Mouse (Mus musculus): ENCODE results near the gene Kdm6b.
"Not testable (repeated sequence)": the region's sequence is repeated elsewhere in the genome, so short reads cannot be mapped to it uniquely, and the experiment has no call there.

The Kdm6b gene

GRCm38 (mm10) chr11:69405397-69406200 lies 7.9 kb downstream of the Kdm6b start:
- DNase-seq: no peak

GRCm38 (mm10) chr11:69404595-69405396 lies 8.7 kb downstream of the Kdm6b start:
- DNase-seq: no peak

GRCm38 (mm10) chr11:69403691-69404594 lies 9.5 kb downstream of the Kdm6b start:
- DNase-seq: no peak

- DNase-seq: no peak
Measured at GRCm38 (mm10) chr11:69401987-69402386, 11.5 kb downstream of the Kdm6b start.

- peak; percentile 96 for DNase-seq
Measured at GRCm38 (mm10) chr11:69401210-69401637, 12.3 kb downstream of the Kdm6b start.

GRCm38 (mm10) chr11:69400083-69400850 lies 13.2 kb downstream of the Kdm6b start:
- no peak for DNase-seq

GRCm38 (mm10) chr11:69399201-69400082 lies 14.0 kb downstream of the Kdm6b start:
- DNase-seq: no peak

GRCm38 (mm10) chr11:69398486-69399200 lies 14.8 kb downstream of the Kdm6b start:
- no peak for DNase-seq

- DNase-seq: peak; percentile 50
Measured at GRCm38 (mm10) chr11:69398059-69398458, 15.4 kb downstream of the Kdm6b start, which contains the start of gene Tmem88. Gene Tmem88, minus strand, starts transcription at chr11:69398234.

- DNase-seq: no peak
Measured at GRCm38 (mm10) chr11:69397581-69398057, 15.9 kb downstream of the Kdm6b start.

GRCm38 (mm10) chr11:69396772-69397171 lies 16.7 kb downstream of the Kdm6b start:
- DNase-seq: peak; percentile 65

GRCm38 (mm10) chr11:69395634-69396373 lies 17.7 kb downstream of the Kdm6b start:
- peak; percentile 98 for DNase-seq

GRCm38 (mm10) chr11:69395235-69395633 lies 18.2 kb downstream of the Kdm6b start, which contains the start of the genes Naa38 and Cyb5d1:
Gene Naa38, plus strand, starts transcription at chr11:69395487.
Gene Cyb5d1, minus strand, starts transcription at chr11:69395631.
- DNase-seq: peak; percentile 96

- not testable (repeated sequence) for DNase-seq
Measured at GRCm38 (mm10) chr11:69394591-69395167, 18.8 kb downstream of the Kdm6b start.

- DNase-seq: peak; percentile 95
Measured at GRCm38 (mm10) chr11:69390400-69391034, 23.0 kb downstream of the Kdm6b start.

- peak; percentile 50 for DNase-seq
Measured at GRCm38 (mm10) chr11:69389531-69390399, 23.7 kb downstream of the Kdm6b start.

GRCm38 (mm10) chr11:69388680-69389079 lies 24.8 kb downstream of the Kdm6b start:
- no peak for DNase-seq
